Mouse (Mus musculus) Patski (cell line): ENCODE results near the gene 6430628N08Rik. TPM values are rescaled to one million over a fixed set of nuclear protein-coding genes. Genes with fewer than 3 reads are reported as not detected.

Source experiments
- ATAC-seq: fragments of 100-300 bp; one replicate; pipeline ENCODE4 v1.8.0; 2021
- CTCF ChIA-PET: fragments of 350-600 bp; sonication (Branson Sonifier 250); formaldehyde crosslinking; loops from one replicate; lab custom pipeline; 2022; ENCODE audit warnings: inconsistent platforms; lab: Charles Lee
- POLR2A ChIA-PET: fragments of 350-600 bp; sonication (Branson Sonifier 250); formaldehyde crosslinking; loops from one replicate; lab custom pipeline; 2022; ENCODE audit warnings: antibody characterized with exemption, inconsistent platforms; lab: Charles Lee
- DNase-seq: peaks from one replicate; pipeline ENCODE4 v3.0.0-alpha.2; 2011; ENCODE audit warnings: low read depth, low spot score
- H3K27me3 ChIP-seq: fragments of 371-371 bp; one replicate; pipeline ENCODE4 v1.5.1; 2021
- CTCF ChIP-seq: fragments of 100-300 bp; IDR thresholded peaks from one replicate; pipeline ENCODE4 v1.5.1; 2021
- in situ Hi-C: fragments of 300-500 bp; cut with MboI; formaldehyde crosslinking; loops from 3 replicates; pipeline ENCODE4 v1.11.1; 2018; ENCODE audit warnings: low pct_unique_long_range_greater_than_20kb, mixed read lengths
- polyA plus RNA-seq: library from polyadenylated mRNA; unstranded; gene quantifications from one replicate; pipeline ENCODE4 v1.2.3, GENCODE M21; 2021

Gene 6430628N08Rik
- polyA plus RNA-seq = not detected

DNA sequence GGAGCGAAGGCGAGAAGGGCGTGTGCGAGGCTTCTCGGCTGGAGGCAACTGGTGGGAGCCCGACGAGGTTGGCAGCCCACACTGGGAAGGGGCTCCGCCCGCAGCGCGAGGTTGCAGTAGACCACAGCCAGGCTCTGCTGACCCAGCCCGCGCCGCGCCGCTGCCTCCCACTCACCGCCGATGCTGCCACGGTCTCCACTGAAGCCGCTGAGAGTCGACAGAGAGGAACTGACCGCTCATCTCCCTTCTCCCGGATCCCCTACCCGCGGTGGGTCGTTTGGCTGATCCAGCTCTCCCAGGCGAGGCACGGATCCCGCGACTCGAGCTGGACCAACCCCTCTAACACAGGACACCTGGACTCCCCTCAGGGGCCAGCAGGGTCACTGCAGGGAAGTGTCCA lies at the start of gene 6430628N08Rik:
6430628N08Rik (plus strand) TSS at position 113 of the 400 bp plus-strand sequence.
- in situ Hi-C loops = no loop called here
- ChIA-PET POLR2A (no interaction called here), CTCF (no interaction called here)
- DNase-seq = no peak
- TF ChIP-seq CTCF = no peak
- ATAC-seq = peak; percentile 35
- H3K27me3 ChIP-seq = peaks cover 4% of the 10 kb centered on the region

DNA sequence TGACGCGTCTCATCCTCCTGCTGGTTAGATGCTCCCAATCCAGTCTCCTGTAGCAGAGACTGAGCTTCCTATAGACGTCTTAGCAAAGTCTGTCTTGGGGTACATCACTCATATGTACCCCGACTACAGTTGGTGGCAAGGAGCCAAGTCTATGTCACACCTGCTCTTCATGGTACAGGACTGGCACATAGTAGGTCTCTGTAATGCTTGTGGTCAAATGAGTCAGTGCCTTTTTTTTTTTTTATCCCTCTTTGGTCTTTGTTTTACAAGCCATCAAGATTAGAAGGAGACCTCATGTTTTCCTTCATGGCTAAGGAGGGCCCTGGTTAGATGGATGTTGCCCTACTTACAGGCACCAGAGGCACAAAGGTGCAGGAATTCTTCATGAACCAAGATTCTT lies 49.6 kb upstream of the 6430628N08Rik start:
- DNase-seq (no peak), ATAC-seq (no peak)
- TF ChIP-seq CTCF = no peak
- in situ Hi-C loops = no loop called here
- ChIA-PET CTCF (interaction anchor here (1.0 to 1.2 kb wide), 2 partner anchors 13 to 109 kb away, joined by 3 read pairs; partner anchors contain the start of gene Mob3c), POLR2A (interaction anchor here (1.2 kb wide), 1 partner anchor 28 kb away, joined by 3 read pairs; no protein-coding TSS in a partner anchor)
- H3K27me3 ChIP-seq = no peaks in the 10 kb centered on the region

DNA sequence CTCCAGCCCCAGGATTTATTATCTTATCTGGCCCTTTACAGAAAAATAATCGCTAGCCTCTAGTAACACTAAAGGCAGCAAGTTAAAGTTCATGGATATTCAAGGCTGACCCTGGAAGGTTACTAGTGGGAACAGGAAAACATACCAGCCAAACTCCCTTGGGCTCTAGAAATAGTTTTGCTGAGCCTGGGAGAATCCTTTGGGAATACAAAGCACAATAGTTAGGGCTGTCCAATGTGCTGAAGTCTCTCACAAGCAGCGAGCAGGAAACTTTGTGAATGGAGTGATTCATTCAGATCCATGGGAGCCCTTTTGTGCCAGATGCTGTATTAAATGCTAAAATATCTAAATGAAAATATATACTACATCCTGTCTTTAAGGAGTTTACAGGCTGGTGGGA lies 43.8 kb upstream of the 6430628N08Rik start:
- DNase-seq (no peak), ATAC-seq (no peak)
- CTCF ChIA-PET = no interaction called here
- in situ Hi-C loops = no loop called here
- H3K27me3 ChIP-seq = no peaks in the 10 kb centered on the region
- POLR2A ChIA-PET = no interaction called here
- no peak for TF ChIP-seq CTCF

DNA sequence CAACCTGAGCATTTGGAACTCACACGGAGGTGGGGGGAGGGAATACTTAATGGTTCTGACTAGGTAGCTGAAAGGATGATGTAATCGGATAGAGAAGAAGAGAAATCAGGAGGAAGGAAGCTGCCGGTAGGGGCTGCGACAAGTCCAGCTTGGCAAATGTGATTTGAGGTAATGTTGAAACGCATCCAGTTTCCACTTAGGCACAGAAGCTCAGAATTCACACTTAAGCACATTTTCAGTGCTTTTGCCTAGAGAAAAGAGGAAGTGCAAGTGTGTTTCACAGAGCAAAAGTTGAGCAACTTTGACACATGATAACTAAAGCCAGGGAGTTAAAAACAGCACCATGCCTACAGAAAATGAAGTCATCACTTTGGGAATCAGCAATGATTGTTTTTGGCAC lies 43.1 kb upstream of the 6430628N08Rik start:
- ChIA-PET CTCF (no interaction called here), POLR2A (no interaction called here)
- in situ Hi-C loops = no loop called here
- TF ChIP-seq CTCF = no peak
- DNase-seq = no peak
- no peaks in the 10 kb centered on the region for H3K27me3 ChIP-seq
- ATAC-seq = no peak

DNA sequence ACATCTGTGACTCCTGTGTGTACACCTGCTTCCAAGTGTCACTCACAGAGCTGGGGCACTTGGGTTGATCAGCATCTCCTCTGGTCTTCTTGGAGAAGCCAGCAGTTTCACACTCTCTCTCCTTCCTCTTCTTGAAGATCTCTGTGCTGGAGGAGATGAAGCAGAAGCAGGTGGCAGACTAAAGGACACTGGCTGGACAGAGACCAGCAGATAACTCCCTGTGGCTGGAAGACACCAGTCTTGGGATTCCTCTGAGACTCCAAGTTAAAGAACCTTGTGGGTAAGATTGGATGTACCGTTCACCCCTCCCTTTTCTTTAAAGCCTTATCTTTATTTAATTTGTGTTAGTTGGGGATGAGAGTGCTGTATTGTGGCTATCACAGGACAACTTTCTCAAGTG lies 42.4 kb upstream of the 6430628N08Rik start:
- no peak for TF ChIP-seq CTCF
- DNase-seq (no peak), ATAC-seq (no peak)
- in situ Hi-C loops = no loop called here
- POLR2A ChIA-PET = no interaction called here
- no peaks in the 10 kb centered on the region for H3K27me3 ChIP-seq
- CTCF ChIA-PET = no interaction called here

DNA sequence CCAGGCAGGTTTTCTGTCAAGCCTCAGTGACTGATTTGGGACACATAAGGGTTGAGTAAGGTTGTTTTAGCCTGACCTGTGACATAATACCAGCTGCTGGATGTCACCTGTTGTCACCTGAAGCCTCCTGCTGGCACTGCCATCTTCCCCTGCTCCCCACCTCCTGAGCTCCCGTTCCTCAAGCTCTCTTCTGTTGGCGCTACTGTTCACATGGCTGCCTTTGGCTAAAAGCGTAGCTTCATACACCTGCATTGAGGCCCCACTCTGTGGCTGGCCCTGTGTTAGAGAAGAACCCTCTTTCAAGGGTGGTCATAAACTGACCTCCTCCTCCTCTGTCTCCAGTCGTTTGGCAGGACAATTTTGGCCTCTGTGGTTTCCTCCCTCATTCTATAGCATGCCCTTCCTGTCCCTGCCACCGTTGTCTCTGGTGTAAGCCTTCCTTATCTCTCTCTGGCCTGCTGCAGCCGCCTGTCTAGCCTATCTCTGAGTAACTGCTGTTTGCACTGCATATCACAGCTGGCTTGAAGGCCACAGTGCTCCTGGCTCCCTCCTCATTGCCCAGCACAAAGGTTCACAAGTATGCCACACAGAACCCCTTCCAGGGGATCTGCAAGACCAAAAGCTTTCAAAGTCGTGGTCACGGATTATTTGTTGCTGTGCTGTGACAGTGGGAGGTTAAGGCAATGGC lies 41.3 kb upstream of the 6430628N08Rik start:
- ChIA-PET CTCF (no interaction called here), POLR2A (no interaction called here)
- DNase-seq (no peak), ATAC-seq (no peak)
- TF ChIP-seq CTCF = no peak
- in situ Hi-C loops = no loop called here
- no peaks in the 10 kb centered on the region for H3K27me3 ChIP-seq

DNA sequence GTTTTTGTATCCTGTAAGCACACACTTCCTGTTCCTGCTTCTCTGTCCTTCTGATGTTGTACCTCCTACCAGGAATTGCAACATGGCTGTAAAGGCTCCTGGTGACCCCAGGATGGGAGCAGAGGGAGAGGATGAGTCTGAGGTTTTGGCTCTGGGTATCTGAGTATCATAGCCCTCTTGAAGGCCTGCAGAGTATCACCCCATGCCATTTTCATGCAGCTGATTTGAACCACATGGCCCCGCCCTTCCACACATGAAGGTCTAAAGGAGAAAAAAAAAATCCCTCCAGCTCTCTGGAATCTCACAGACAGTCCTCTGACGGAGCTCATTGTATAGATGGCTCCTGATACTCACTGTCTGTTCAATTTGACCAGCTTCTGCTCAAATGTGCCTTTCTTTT lies 40.4 kb upstream of the 6430628N08Rik start:
- CTCF ChIA-PET = no interaction called here
- POLR2A ChIA-PET = no interaction called here
- no peaks in the 10 kb centered on the region for H3K27me3 ChIP-seq
- ATAC-seq (no peak), DNase-seq (no peak)
- in situ Hi-C loops = no loop called here
- no peak for TF ChIP-seq CTCF

DNA sequence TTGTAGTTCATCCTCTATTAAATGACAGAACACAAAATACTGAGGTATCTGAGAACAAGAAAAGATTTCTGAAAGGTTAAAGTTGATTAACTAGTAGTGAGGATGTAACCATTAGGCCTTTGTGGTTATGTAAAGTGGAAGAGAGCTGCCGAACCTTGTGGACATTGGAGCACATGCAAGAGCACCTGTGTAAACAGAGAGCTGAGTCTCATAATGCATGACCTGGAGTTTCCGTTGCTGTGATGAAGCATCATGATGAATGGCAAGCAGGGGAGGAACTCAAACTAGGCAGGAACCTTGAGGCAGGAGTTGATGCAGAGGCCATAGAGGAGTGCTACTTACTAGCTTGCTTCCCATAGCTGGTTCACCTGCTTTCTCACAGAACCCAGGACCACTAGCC lies 39.8 kb upstream of the 6430628N08Rik start:
- ChIA-PET CTCF (no interaction called here), POLR2A (no interaction called here)
- no peak for DNase-seq
- no peak for TF ChIP-seq CTCF
- no peaks in the 10 kb centered on the region for H3K27me3 ChIP-seq
- no peak for ATAC-seq
- in situ Hi-C loops = no loop called here

DNA sequence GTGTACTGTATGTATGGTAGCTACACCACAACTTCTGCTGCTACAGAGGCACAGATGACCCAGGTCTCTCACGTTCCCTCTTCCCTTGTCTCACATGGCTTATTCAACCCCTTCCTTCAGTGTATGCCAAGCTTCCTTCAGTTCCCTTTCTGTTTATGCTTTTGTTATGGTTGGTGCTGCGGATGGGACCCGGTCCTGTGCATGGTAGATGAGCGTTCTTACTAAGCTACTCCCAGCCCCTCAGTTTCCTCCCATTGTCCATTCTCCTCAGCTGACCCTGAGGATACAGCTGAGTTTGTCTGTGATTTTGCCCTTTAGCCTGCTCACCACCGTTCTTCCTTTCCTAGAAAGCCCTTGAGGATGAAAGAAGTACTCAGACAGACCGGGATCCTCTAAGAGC lies 38.9 kb upstream of the 6430628N08Rik start:
- in situ Hi-C loops = no loop called here
- DNase-seq (no peak), ATAC-seq (no peak)
- ChIA-PET CTCF (no interaction called here), POLR2A (no interaction called here)
- no peak for TF ChIP-seq CTCF
- H3K27me3 ChIP-seq = no peaks in the 10 kb centered on the region

DNA sequence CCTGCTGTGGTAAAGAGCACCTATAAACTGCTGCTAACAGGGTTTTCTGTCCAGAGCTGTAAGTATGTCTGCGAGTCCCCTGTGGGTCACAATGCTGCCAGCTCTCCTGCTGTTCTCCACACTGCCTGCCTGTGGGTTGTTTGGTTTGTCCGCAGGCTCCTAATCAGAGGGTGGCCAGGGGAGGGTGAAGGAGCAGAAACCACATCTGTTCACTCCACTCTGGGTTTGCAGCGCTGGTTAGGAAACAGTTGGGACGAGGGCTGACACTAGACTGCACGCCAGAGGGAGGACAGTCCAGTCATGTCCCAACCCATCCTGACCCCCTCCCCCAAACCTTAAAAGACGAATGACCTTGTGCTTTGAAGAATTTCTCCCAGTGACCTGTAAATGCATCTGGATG lies 35.4 kb upstream of the 6430628N08Rik start:
- in situ Hi-C loops = no loop called here
- DNase-seq (no peak), ATAC-seq (no peak)
- H3K27me3 ChIP-seq = no peaks in the 10 kb centered on the region
- TF ChIP-seq CTCF = no peak
- POLR2A ChIA-PET = no interaction called here
- CTCF ChIA-PET = no interaction called here

DNA sequence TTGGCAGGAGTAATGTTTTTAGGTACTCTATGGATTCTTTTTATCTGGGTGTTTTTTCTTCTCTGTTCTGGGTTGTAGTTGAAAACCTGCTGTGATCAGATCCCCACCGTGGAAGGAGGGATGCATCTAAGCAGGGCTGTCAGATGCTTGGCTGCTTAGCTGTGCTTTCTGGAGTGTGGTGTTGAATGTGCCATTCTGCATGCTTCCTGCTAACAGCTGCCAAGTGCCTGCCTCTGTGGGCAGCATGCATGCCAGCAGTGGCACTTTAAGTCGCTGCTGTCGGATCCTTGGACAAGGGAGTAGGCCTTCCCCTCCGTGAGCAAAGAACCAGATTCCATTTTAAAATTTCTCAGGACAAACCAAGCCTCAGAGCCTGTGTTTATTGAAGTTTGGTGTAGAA lies 34.9 kb upstream of the 6430628N08Rik start:
- POLR2A ChIA-PET = no interaction called here
- in situ Hi-C loops = no loop called here
- no peak for ATAC-seq
- DNase-seq = no peak
- CTCF ChIA-PET = no interaction called here
- H3K27me3 ChIP-seq = no peaks in the 10 kb centered on the region
- TF ChIP-seq CTCF = no peak

DNA sequence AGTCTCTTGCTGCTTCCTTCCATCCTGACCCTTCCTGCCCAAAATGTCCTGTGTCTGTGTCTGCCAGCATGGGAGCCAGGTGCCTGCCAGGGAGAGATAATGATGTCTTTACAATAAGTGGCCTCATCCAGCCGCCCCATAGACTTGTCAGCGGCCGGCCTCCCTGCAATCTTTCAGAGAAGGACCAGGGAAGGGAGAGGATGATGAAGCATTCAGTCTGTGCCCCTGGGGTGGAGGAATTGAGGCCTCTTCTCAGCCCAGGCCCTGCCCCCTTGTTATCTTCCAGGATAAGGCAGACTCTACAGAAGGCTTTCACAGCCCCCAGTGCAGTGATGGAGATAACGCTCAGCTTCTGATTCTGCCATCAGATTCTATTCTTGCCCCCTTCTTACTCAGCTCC lies 34.2 kb upstream of the 6430628N08Rik start:
- in situ Hi-C loops = no loop called here
- no peaks in the 10 kb centered on the region for H3K27me3 ChIP-seq
- no peak for TF ChIP-seq CTCF
- ChIA-PET POLR2A (no interaction called here), CTCF (no interaction called here)
- ATAC-seq = no peak
- DNase-seq = no peak
